Mouse (Mus musculus) forelimb bud, embryonic 11.5 days (tissue): ENCODE measurements around the gene Cklf.
"Not testable (repeated sequence)": the region's sequence is repeated elsewhere in the genome, so short reads cannot be mapped to it uniquely, and the experiment has no call there.

Experiments used
- DNase-seq: peaks from one replicate; pipeline ENCODE4 v3.0.0-alpha.2; 2012; ENCODE audit warnings: low read depth, low spot score

The Cklf gene

DNA sequence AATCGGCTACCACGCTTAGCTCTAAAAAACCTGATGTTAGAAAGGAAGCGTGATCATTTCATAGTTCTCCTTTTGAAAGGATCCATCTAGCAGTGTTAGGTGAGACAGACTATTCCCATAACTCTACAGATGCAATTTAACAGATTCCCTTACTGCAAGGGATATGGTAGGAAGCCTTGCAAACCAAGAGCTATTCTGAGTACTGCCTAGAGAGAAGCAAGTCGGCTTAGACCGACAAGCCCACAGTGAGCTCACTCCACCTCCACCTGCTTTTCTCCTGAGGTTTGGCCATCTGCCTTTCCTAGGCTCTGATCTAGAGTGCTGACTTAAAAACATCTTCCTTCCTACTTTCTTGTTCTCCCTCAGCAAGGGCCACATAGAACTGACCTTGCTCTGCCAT lies 11.1 kb downstream of the Cklf start:
- not testable (repeated sequence) for DNase-seq

DNA sequence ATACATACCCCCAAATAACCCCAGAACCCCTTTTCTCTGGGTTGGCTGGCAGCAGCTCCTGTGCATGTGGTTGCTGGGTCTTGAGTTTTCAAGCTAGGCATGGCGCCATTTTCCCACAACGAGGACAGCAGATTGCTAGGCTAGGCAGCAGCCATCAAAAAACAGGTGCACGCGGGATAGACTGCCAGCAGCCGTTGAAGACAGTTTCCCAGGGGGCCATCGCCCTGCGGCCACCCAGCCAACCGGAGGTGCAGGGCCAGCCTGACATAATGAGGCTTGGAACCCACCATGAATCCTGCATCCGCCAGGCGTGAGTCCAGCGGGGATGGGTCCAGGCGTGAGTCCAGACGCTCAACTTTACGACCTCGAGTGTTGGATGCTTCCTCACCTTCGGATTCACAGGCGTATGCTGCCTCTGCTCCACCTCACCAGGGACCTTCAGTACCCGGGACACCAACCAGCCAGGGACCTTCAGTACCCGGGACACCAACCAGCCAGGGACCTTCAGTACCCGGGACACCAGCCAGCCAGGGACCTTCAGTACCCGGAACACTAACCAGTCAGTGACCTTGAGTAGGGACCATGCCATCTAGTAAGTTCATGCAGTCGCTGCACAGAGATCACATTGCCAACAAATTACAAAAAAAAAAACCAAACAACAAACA lies 13.7 kb downstream of the Cklf start:
- DNase-seq = not testable (repeated sequence)

DNA sequence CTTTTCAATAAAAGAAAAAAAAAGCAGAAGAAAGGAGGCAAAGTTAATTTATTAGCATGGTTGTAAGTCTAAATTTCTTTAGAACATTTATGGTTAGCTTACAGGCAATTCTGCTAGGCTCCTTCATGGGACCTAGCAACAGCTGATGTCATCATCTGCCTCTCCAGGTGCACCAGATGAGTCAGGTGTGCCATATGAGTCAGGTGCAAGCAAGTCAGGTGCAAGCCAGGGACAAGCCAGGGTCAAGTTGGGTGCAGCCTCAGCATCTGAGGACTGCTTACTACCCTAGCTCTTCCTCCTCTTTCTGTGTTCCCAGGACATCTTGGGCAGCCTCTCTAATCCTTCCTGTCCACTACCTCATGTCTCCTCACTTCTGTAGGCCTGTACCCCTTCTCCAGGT lies 17.7 kb downstream of the Cklf start:
- no peak for DNase-seq

DNA sequence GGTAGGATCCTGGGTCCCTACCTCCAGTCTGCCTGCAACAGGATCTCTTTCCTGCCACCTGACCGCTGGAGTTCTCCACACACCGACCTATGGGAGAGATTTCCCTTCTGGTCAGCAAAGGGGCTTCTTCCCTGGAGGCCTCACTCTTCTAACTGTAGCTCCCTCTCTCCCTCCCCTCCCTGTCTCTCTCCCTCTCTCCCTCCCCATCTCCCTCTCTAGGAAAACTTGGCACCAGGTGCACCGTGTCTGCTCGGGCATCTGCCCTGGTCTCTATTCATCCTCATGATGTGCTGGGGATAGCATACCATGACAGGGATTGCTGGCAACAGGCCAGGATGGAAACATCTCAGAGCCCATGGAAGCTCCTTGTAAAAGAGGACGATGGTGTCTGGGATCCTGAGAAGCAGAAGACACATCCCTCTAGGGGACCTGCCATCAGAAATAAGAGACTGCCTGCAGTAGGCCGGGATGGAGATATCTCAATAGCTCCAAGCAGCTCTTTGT lies 18.3 kb downstream of the Cklf start:
- DNase-seq = no peak

DNA sequence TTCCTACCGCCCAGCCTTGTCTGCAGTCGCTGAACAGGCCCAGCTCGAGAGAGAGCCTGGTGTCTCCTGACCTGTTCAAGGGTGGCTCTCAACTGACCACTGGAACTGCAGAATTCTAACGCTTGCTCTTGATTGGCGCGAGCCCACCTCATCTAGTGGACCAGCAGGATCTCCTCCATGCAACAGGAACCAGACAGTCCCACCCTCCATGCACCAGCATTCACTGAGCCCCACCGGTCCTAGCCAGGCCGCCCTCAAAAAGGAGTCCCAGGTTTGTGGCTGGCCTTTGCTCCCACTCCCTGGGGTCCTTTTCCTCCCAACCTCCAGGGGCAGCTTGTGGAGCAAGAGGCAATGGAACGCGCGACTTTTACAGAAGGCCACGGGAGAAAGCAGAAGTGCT lies 42.4 kb downstream of the Cklf start, which contains the start of gene Cmtm2a:
Gene Cmtm2a (minus strand): TSS at position 101 of the 400 bp plus-strand sequence.
- not testable (repeated sequence) for DNase-seq

DNA sequence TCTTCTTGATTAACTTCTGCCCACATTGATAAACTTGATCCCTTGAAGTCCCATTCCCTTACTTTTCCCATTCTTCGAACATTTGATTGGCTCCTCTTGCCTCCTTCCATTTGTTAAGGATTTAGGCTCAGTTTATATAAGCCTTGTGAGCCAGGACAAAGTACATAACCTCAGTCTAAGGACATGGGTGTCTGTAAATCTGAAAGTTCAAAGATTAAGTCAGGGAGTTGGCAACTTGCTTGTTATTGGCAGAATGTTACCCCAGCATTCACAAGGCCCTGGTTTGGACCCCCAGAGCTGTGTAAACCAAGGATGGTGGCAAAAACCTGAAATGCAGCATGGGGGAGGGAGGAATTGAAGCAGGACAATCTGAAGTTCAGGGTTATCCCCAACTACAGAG lies 43.7 kb downstream of the Cklf start:
- DNase-seq = no peak

DNA sequence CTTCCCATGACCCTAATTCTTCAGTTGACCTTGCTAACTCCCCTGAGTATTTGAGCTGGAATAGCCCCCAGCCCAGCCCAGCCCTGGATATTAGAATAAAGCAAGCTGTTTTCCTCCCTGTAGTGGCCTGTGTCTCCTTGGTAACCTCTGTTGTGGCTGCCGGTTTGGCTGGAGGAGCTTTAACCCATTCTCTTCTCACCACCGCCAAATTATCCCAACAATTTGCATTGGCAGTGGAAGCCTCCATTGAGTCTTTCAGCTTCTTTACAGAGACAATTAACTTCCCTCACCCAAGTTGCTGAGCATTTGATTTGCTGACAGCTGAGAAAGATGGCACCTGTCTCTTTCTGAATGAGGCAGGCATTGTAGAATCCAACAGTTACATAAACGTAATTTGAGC lies 50.9 kb downstream of the Cklf start:
- peak; percentile 2 for DNase-seq

DNA sequence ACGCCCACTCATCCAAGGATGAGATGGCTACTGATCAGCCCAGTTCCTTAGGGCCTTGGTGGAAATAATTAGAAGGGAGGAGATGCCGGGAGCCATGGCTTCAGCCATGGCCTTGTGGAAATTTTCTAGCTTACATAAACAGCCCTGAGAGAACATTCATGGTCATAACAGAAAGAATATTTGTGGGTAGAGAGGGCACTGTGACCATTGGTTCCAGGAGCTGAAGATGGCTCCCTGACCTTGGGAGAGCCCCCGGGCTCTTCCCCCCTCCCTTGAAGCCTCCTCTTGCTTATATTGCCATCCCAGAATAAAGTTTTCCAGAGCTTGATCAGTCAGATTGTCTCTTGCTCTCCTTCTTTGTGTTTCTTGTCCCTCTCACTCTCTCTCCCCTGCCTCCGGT lies 51.9 kb downstream of the Cklf start:
- DNase-seq = not testable (repeated sequence)

DNA sequence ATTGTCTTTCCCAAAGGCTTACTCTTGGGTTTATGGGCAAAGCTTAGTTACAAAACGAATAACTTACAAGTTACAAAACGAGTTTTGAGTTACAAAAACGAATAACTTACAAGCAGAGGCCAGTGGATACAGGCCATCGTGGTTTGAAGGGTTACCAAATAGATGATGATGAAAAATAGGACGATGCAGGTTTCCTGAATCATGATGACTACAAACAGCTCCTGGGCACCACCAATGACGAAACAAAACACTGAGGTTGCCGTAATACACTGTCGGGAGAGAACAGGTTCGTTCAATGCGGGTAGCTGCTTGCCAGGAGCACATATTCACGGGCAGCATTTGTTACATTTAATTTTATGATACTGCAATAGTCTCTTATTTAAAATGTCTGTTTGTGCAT lies 54.3 kb downstream of the Cklf start:
- no peak for DNase-seq

DNA sequence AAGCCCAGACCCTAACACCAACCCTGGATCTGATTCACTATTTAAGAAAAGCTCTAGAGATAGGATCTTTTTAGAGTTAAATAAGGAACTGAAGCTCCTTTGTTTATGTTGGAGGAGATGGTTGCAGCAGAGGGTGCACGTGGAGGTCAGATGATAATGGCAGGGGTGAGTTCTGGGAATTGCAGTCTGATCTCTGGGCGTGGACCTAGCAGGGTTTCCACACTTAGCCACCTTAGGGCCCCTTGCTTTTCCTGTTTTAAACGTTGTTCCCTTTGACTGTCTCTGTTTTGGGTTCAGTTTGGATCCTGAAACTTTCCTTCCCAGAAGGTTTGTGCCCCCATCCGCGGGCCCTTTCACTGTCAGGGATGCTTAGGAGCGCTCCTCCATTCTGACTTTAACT lies 57.7 kb downstream of the Cklf start:
- DNase-seq = not testable (repeated sequence)

DNA sequence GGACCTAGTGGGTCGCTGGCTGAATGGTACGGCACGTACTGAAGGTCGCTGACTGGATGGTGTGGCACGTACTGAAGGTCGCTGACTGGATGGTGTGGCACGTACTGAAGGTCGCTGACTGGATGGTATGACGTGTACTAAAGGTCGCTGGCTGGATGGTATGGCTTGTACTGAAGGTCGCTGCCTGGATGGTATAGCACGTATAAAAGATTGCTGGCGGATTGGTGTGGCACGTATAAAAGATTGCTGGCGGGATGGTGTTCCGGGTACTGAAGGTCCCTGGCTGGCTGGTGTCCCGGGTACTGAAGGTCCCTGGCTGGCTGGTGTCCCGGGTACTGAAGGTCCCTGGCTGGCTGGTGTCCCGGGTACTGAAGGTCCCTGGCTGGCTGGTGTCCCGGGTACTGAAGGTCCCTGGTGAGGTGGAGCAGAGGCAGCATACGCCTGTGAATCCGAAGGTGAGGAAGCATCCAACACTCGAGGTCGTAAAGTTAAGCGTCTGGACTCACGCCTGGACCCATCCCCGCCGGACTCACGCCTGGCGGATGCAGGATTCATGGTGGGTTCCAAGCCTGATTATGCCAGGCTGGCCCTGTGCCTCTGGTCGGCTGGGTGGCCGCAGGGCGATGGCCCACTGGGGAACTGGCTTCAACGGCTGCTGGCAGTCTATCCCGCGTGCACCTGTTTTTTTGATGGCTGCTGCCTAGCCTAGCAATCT lies 58.9 kb downstream of the Cklf start, which contains the start of the genes Gm45711 and Cmtm1:
Gene Gm45711 (minus strand): TSS at position 641 of the 715 bp plus-strand sequence.
Gene Cmtm1 (minus strand): TSS at position 705 of the 715 bp plus-strand sequence.
- DNase-seq = not testable (repeated sequence)

DNA sequence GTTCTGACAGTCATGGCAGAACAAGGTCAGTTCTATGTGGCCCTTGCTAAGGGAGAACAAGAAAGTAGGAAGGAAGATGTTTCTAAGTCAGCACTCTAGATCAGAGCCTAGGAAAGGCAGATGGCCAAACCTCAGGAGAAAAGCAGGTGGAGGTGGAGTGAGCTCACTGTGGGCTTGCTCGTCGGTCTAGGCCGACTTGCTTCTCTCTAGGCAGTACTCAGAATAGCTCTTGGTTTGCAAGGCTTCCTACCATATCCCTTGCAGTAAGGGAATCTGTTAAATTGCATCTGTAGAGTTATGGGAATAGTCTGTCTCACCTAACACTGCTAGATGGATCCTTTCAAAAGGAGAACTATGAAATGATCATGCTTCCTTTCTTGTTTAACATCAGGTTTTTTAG lies 61.4 kb downstream of the Cklf start:
- not testable (repeated sequence) for DNase-seq

DNA sequence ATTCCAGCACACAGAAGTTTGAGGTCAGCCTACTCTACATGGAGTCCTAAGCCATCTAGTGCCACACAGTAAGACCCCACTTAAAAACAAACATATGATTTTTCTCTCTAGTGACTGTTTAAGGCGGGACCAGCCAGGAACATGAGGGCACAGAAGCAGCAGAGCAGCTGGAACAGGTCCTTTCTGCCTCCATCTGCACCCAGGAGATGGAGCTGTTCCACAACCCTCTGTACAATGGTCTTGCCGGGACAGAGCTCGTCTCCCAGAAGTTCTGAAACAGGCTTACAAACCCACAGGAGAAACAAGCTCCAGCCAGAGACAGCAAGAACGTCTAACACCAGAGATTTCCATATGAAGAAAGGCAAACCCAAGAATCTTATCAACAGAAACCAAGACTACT lies 62.6 kb downstream of the Cklf start:
- no peak for DNase-seq
